Mouse (Mus musculus) kidney, postnatal 36 days (tissue): ENCODE measurements at regions not wholly inside any gene's neighbourhood (a gene's known extent, or its start where the extent isn't known, plus 50 kb on each side); places are given as distances from the start of the nearest gene placed in this dataset.

Experiments used
- DNase-seq, 2 experiments: peaks; one replicate each; pipeline ENCODE4 v3.0.0; 2021 to 2022; ENCODE audit warnings: mixed read lengths in 2 of 2

DNA sequence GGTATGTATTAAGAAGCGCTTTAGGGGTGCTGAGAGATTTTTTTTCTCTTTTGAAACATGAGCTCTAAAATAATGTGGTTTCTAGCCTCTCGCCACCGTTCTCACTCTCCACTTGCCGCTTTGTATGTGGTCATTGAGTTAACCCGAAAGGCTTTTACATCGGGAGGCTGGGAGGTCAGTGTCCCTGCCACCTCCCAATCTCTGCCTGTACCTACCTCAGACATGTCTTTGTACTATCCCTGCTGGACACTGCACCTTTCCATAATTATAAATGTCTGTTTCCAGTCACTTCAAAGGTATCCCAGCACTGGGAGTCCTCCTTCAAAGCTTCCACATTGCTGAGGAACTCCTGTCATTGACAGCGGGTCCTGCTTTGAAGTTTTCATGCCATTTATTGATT is 347.6 kb upstream of the Tbc1d2b start:
- no peak for DNase-seq

- no peak for DNase-seq
These were observed 327.3 kb upstream of the Tbc1d2b start for GRCm38 (mm10) chr9:90597894-90598293.

DNA sequence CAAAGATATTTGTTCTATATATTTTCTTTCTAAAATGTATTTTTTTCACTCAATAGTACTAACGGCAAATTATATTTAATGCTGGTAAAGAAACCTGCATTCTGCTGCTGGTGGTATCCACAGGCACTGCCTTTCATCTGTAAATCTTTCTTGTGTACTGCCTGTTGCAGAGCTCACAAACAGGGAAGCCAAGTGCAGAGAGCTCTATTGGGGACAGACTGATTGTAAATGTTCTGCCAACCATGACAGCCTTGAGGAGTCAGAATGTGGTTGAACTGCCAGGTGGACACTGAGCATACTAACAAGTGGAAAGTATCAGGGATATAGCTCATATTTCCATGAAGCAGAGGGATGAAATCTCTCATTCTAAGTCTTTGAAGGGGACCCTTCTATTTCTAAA is 286.1 kb upstream of the Tbc1d2b start:
- DNase-seq, result no peak

DNA sequence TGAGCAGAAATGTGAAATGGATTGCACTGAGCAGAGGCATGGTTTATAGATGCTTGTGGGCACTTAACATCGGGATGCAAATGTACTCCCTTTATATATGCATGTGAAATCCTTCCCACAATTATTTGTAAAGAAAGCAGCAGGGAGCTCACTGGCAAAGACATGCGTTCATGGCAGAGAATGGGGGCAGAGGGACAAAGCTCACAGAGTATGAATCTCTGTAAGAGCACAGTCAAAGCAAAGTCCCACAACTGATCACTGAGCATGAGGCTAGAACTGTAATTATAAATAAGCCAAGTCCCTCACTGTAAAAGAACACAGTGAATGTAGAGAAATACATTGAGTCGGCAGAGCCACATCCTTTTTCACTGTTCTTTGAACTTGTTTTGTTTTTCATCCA is 285.6 kb upstream of the Tbc1d2b start:
- no peak for DNase-seq

- no peak for DNase-seq
These were observed 277.3 kb upstream of the Tbc1d2b start for GRCm38 (mm10) chr9:90547931-90548330.

- DNase-seq, result no peak
These were observed 276.1 kb upstream of the Tbc1d2b start for GRCm38 (mm10) chr9:90546720-90547119.

DNA sequence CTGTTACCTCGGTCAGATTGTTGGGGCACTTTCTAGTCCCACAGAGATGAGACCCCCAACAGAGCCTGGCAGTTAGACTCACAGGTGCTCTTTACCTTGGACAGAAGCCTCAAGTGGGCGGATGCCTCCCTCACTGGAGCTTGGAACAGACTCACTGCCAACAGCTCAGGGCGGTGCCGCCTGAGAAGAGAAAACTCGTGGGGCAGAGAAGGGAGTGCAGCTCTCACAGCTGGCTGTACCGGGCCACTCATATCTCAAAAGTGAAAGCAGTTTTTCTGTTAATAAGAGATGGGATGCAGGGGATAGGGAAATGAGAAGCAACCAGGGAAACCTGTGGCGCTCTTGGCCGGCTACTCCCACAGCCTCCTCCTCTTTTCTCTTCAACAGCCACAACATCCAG is 267.1 kb upstream of the Tbc1d2b start:
- DNase-seq, result peak; percentile 2 to 4

DNA sequence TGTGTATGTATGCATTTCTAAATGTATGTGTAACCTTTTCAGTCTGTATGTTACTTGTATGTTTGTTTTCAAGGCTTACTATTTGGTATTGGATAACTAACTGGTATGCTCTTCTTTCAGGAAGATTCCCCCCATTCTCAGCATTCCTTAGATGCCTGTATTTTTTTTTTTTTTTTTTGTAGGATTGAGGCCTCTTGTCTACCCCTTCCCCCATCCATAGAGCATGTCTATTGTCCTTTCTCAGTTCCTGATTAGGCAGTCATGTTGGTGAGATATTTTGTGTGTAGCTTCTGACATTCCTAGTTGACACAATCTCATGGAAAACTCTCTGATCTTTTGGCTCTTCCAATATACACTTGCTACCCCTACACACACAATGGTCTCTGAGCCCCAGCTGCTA is 262.8 kb upstream of the Tbc1d2b start:
- no peak for DNase-seq

GRCm38 (mm10) chr9:90521186-90521585 is 250.6 kb upstream of the Tbc1d2b start:
- DNase-seq, result no peak

GRCm38 (mm10) chr9:90494888-90495287 is 224.3 kb upstream of the Tbc1d2b start:
- DNase-seq, result no peak

DNA sequence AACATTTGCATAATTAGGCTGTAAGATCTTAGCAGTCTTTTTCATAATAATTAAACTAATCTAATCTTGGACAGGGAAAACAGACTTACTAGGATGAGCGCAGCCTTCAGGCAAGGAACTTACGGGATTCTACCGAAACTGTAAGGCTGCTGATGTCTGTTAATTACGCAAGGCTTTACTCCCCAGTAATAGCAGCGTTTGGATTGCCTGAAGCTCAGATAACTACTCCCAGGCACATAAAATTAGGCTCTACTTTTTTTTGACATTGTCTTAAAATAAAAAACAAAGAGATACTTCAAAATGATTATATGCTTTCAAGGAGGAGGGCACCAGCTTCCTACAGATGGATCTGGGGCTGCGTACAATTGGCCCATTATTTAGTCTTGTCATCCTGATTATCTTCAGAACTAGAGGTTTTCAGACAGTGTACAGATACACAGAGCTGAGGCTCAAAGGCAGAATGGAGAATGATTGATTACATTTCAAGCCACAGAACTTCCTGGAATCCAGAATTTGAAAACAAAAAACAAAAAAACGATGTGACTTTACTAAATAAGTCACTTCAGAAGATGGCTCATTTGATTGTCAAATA is 220.1 kb upstream of the Tbc1d2b start:
- DNase-seq, result no peak

- DNase-seq, result no peak
These were observed 180.0 kb upstream of the Tbc1d2b start for GRCm38 (mm10) chr9:90450579-90450978.

DNA sequence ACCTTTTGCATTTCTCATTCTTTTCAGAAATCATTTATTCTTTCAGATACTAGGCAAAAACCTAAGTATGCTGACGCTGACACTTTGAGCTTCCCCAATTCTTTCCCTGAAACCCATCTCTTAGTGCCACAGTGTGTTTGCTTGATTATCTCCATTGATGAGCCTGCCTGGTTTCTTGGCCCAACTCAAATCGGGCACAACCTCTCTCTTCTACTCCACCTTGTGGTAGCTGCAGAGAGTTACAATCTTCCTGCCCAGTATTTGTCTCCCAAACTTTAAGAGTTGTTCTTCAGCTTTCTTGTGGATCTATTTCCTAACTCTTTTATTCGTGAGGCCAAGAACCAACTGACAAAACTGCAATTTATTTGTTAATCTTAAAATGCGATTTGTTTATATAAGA is 176.4 kb upstream of the Tbc1d2b start:
- DNase-seq, result peak; percentile 11 to 25

- no peak for DNase-seq
These were observed 164.3 kb upstream of the Tbc1d2b start for GRCm38 (mm10) chr9:90434902-90435301.

- no peak for DNase-seq
These were observed 160.3 kb upstream of the Tbc1d2b start for GRCm38 (mm10) chr9:90430898-90431297.

- no peak for DNase-seq
These were observed 151.1 kb upstream of the Tbc1d2b start for GRCm38 (mm10) chr9:90421662-90422061.

DNA sequence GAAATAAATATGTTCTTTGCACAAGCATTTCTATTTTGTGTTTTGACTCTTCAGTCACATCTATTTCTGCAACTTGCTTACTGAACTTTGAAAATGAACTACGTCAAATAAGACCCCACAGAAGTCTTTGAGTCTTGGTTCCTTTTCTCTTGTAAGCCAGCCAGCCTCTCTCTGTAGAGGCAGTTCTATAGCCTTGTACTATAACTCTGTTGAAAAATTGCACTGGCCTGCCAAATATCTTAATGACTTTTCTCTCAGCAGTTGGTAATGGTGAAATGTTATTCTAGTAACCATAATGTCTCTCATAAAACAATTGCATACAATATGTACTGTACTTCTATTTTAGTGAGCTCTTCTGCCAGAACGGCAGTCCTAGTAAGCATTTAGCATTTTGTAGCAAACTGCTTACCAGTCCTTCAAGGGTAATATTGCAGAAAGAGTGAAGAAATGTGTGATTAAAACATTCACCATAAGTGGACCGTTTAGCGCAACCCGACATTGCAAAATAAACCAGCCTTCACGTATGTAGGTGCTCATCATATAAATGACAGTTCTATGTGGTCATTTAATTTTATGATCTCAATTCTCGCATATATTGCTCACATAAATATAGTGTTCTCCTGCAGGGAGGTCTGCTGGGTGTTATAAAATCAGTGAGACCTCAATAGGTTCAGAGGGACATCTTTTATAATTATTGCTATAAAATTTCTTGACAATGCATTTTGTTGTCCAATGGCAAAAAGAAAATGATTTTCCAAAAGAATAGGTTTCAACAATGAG is 149.3 kb upstream of the Tbc1d2b start:
- DNase-seq, result no peak

- DNase-seq, result peak in 1 of 2 experiments; percentile 2
These were observed 138.2 kb upstream of the Tbc1d2b start for GRCm38 (mm10) chr9:90408789-90409188.

DNA sequence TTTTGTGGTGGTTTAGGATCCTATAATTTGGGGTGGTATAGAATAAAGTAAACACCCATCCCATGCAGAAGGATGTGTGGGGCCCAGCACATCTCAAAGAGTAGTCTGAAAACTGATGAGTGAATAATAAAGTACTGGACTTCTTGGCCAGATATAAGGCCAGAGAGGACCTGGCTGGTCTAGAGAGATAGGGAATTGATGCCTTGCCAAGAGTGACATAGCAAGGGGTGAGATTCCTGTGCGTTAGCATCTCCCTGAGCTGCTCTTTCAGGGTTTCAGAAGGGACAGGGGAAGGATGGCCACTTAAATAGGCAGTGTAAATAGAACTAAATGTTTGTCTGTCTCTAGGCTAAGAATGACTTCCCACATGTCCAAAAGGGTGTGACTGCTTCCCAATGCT is 137.0 kb upstream of the Tbc1d2b start:
- DNase-seq, result no peak

- DNase-seq, result no peak
These were observed 117.8 kb upstream of the Tbc1d2b start for GRCm38 (mm10) chr9:90388401-90388800.

DNA sequence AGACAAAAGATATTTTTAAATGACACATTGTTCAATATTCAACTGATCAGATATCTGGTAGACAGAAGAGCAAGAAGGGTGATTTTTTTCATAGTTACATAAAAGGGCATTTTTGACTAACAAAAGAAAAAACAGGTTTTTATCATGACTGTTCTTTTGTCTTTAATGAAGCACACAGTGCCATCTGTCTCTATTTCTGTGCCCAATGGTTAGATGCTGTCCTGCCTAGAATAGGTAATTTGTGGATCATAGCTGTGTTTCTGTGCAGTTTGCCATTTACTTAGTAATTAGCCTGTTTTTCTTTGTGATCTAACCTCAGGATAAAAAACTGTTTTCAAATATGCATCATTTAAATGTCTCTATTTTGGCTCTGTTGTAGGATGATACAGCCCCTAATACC is 114.4 kb upstream of the Tbc1d2b start:
- no peak for DNase-seq

DNA sequence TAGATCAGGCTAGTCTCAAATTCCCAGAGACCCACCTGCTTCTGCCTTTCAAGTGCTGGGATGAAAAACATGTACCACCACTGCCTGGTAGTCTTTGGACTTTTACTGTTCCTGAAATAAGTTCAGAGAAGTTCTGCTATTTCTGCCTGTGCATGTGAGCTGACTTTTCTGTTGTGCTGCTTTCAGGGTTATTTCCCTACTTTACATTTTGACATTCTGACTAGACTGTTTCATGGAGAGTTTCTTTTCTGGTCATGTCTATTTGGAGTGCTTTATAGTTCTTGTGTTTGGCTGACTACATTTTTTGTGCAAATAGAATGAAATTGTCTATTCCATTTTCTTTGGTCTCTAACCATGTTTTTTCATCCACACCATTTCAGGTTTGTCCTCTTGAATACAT is 109.5 kb upstream of the Tbc1d2b start:
- DNase-seq, result no peak

DNA sequence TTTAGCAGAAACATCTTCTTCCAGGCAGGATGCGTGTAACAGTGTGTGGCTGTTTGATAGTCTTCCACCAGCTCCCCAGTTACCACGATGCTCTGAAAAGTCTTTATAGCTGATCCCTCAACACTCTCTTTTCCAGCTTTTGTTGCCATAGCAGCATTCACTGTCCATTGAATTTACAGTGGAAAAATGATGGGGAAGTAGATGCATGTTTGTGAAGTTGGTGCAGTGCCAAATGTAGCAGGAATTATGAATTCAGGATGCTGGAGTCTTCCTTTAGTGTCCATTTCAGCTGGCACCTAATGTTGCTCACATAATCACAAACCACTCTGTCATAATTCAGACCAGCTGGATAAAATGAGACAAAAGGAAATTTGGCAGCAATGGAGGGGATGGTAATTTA is 99.0 kb upstream of the Tbc1d2b start:
- DNase-seq, result no peak

- DNase-seq, result no peak
These were observed 97.1 kb upstream of the Tbc1d2b start for GRCm38 (mm10) chr9:90367745-90368144.

DNA sequence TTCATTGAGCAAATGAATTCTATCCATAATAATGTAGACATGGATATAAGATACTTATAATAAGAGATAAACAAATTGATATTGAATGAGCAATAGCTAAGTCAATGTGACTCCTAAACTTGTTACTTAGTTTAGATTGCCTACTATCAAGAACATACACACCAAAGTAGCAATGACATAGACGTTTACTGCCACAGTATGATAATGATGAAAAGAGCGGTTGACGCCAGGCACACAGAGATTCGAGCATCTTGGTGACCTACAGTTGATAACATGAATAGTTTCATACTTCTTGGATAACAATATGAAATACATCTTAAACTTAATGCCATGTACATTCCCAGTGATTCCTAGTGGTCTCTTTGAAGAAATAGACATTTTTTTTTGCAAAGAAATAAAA is 55.9 kb upstream of the Tbc1d2b start:
- no peak for DNase-seq
